Mouse (Mus musculus) kidney, postnatal 25 days (tissue): ENCODE measurements around the gene Bcar3.

Source experiments
- DNase-seq, 2 experiments: peaks; one replicate each; pipeline ENCODE4 v3.0.0; 2021; ENCODE audit warnings: mixed read lengths in 2 of 2

Bcar3 gene

GRCm38 (mm10) chr3:122460848-122461511 lies 167.0 kb downstream of the Bcar3 start:
- DNase-seq, result peak in 1 of 2 experiments; percentile 39

- DNase-seq, result no peak
Measured at GRCm38 (mm10) chr3:122461512-122461881, 167.6 kb downstream of the Bcar3 start.

DNA sequence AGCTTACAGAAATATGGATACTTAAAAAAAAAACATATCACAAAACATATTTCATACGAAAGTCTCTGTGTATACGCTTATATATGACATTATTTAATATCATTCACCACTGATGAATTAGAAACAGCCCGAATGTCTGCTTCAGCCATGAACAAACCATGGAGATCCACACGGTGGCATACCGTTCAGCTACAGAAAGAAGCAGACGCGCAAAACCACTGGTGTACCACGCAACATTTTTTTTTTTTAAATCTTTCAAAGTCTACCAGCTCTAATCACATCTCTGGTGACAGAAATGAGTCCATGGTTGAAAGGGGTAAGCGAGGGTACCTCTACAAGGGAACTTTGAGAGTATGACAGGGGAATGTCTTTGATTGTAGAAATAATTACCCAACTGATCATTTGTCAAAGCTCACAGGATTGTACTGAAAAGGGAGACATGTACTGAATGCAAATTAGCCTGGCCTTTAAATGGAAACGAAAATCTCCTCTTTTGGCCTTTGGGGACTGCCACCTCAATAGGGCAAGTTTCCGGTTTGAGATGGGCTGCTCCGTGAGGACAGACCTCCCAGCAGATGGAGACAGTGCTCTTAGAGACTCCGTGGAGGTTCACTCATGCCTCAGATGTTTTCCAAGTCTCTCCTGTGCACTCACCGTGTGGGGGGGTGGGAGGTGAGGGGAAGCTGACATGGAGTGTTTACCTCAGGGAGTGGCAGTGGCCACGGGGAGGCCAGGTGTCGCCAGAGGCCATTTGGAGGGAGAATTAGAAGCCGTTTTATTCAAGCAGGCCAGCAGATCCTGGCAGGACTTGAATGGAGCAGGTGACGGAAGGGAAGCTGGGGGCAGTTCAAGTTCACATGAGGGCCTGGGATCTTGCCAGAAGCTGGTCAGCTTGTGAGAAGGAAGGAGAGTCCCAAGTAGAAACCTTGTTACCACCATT lies 168.3 kb downstream of the Bcar3 start:
- DNase-seq, result peak; percentile 87 to 89

DNA sequence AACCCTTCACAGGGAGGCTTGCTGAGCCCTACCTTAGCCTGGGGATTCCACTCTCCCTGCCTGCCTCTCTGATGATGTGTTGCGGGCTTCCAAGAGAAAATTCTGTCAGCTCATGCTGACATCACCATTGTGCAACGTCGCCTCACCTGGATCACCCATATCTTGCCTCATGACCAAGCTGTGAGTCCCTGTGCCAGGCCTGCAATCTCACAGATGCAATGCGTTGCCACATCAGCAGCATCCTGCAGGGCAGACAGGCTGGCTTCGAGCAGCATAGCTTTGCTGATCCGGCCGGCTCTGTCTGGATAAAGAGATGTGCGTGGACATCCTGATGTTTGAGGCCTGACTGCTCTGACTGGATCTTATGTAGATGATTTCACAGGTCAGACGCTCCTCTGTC lies 169.2 kb downstream of the Bcar3 start:
- peak in 1 of 2 experiments; percentile 29 for DNase-seq

GRCm38 (mm10) chr3:122466100-122466730 lies 172.3 kb downstream of the Bcar3 start:
- DNase-seq, result peak in 1 of 2 experiments; percentile 77

DNA sequence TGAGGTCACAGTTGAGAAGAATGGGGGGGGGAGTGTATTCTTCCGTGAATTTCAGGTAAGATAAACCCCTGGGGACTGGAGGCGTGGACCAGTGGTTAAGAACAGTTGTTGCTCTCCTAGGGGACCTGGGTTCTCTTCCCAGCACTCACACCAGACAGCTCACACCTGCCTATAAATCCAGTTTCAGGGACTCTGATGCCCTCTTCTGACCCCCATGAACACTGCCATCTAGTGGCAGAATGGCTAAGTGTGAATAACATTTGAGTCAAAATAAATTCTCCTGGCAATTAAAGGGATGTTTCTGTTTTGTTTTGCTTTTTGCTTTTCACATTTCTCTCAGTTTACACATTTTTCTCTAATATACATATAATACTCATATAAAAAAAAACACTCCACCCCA lies 174.0 kb downstream of the Bcar3 start:
- DNase-seq, result peak in 1 of 2 experiments; percentile 19

DNA sequence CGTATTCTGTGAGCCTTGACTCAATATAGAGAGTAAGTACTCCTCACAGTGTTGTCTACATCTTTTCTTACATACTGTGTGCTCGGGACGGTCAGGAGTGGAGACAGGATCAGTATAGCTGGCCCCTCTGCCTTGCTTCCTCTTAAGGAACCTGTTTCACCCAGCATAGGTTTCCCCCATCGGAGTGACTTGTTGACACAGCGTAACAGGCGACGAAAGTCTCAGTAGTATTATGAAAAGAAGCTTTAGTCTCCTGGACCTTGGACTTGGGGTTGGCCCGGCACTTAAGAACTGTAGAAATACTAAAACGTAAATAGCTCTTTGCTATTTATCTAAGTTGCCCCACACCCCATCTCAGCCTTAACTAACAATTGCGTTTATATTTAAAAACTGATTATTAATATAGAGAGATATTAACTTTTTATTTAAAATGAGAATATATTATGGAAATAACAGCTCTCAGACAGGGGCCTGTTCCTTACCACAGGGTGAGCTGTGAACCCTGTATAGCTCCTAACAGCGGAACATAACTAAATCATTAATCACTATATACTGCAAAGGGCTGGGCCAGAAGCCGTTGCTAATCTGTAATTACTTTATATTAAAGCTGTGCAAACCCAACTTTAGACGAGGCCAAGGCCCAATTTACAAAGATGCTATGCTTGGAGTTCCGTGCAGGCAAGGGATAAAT lies 176.5 kb downstream of the Bcar3 start:
- DNase-seq, result no peak

GRCm38 (mm10) chr3:122471017-122471721 lies 177.2 kb downstream of the Bcar3 start:
- no peak for DNase-seq

- DNase-seq, result no peak
Measured at GRCm38 (mm10) chr3:122472412-122472811, 178.5 kb downstream of the Bcar3 start.

- no peak for DNase-seq
Measured at GRCm38 (mm10) chr3:122473523-122474034, 179.6 kb downstream of the Bcar3 start.

- peak; percentile 65 to 79 for DNase-seq
Measured at GRCm38 (mm10) chr3:122474067-122474466, 180.1 kb downstream of the Bcar3 start.

DNA sequence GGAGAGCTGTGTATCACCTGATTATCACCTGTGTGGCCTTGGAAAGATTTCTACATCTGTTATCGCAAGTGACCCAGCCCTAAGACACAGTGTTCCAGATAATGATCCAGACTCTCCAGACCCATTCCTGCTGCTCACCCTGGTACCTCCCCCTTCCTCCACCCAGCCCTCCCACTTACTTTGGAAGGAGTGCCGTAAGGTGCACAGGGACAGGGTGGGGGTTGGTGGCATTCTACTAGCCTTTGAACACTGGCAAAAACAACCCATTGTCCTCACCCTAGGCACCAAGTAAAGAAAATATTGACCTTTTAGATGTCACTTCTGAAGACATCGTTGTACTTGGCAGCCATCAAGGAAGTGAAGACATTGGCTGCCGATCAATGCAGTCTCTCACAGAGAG lies 180.9 kb downstream of the Bcar3 start:
- DNase-seq, result no peak

DNA sequence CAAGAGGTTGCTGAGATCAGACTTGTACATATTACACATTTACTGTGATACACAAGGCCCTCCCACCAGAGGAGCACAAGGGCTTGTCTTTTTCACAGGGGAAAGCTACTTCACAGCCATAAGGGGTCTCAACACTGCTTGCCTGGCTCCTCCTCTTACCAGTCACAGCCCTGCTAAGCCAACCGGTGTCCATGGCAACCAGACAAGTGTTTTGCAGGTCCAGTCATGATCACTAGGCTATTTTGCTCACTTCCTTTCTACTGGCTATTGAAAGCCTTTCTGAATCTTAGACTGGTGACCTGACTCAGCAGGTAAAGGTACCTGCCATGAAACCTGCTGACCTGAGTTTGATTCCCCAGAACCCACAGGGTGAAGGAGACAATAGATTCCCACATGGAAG lies 181.8 kb downstream of the Bcar3 start:
- no peak for DNase-seq

GRCm38 (mm10) chr3:122476656-122477055 lies 182.7 kb downstream of the Bcar3 start:
- DNase-seq, result no peak

- DNase-seq, result no peak
Measured at GRCm38 (mm10) chr3:122477541-122477940, 183.6 kb downstream of the Bcar3 start.

DNA sequence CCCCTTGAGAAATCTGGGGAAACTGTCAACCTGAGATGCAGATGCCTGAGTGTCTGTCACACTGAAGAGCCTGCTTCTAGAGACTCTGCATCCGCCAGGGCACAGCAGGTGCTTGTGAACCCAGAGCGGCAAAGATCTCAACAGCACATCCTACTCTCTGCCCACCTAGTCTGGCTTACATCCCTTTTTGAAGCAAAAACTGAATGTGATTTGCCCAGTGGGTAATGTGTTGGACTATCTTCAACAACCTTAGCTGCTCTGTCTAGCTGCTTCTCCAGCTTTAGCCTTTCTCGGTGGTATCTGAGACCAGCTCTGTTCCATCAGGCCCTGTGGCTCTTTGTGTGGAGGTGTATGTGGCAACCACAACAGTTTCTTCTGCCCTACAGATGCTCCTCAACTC lies 184.8 kb downstream of the Bcar3 start:
- DNase-seq, result no peak

DNA sequence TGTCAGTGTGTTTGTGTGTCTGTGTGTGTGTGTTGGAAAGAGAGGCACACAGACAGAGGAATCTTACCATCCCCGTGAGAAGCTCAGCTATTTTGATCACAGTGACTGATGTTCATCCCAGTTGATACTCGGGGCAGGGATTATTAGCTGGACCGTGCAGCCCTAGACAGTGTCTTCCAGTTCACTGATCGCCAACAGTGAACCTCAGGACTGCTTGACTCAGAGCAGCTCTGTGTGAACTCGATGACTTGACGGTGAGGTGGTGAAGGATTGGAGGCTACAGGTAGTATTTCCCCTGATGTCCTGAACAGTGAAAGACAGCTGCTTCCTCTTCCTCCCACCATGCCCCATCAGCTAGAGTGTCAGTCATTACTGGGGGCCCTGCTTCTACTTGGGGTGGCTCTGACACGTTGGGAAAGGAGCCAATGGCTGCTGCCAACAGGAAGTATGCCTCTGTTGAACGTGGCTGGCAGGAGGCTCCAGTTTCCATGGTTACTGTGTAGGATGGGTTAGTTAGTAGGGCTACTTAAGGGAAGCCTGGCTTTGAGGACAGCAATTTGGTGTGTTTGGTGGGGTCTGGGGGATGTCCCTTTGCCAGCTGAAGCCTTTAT lies 186.2 kb downstream of the Bcar3 start:
- no peak for DNase-seq

- no peak for DNase-seq
Measured at GRCm38 (mm10) chr3:122480986-122481385, 187.1 kb downstream of the Bcar3 start.

DNA sequence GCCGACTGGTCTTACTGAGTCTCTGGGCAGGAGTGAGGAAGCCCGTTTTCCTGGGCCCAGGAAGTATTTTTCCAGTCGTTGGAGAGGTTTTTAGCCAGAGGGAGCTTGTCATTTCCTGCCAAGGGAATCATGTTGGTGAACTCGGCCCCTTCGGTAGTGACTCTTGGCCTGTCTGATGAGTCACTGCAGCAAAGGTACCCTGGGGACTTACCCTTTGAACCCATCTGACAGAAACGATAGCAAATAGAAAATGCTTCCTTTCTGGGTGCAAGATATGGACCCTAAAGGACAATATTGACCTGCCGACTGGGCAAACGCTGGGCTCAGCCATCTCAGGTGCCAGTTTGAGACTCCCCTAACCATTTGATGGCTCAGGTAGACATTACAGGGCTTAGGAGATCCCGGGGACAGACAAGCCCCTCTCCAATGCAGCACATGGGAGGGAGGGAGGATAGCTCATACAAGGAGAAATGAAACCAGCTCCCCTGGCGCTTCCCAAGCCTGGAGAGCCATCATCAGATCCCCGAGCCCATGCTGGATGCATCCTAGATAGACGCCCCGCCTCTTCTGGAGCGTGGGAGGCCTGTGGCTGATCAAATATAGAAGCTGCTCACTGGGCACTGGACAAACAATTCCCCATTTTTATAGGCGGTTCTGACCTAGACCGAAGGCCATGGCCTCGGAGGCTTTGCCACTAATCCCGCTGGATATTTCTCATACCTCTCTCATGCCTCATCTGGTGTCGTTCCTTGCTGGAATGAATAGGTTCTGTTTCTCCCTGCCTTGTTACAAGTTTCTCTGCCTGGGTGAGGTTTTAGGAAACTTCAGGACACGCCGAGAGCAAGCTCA lies 188.2 kb downstream of the Bcar3 start:
- no peak for DNase-seq

DNA sequence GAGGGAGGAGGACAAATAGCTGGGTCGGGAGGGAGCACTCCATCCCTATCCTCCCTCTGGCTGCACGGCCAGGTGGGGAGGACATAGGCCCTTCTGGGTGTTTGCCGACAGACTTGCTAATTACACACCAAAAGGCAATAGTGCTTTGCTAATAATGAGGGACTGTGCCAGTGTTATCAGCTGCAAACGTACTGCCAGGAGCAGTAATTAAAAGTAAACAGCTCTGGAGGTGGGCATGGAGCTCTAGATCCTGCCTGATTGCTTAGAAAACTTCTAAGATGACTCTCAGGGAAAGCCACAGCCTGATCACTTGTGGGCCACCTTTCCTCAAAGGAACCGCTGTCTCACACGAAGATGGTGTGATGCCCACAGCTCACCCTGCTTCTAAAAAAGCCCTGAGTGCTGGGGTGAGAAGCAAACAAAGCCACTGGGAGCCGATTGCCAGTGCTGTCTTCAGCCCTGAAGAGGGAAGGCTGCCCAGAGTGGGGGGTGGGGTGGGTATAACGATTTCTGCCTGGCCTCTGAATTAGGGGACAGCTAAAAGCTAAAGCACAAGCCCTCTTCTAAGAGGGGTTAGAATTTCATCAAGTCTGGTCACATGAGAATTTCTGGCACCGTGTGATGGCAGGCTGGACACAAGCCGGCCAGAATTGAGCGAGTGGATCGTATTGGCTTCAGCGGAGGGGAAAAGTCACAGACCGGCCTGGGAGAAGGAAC lies 189.3 kb downstream of the Bcar3 start:
- DNase-seq, result no peak
